Mouse (Mus musculus) olfactory bulb, adult 2 months (tissue): ENCODE measurements around the gene Fam69a.

ENCODE experiments used
- CTCF ChIP-seq: fragments of 200-500 bp; IDR thresholded peaks from 2 replicates; pipeline ENCODE4 v1.5.1; 2012; ENCODE audit warnings: low read depth, mild to moderate bottlenecking, low read length, moderate library complexity; ENCODE audit not compliant: insufficient read depth
- POLR2A ChIP-seq: fragments of 200-500 bp; IDR thresholded peaks from 2 replicates; pipeline ENCODE4 v1.6.1; 2012; ENCODE audit warnings: mild to moderate bottlenecking, low read depth, low read length, moderate library complexity; ENCODE audit not compliant: insufficient read depth

DNA sequence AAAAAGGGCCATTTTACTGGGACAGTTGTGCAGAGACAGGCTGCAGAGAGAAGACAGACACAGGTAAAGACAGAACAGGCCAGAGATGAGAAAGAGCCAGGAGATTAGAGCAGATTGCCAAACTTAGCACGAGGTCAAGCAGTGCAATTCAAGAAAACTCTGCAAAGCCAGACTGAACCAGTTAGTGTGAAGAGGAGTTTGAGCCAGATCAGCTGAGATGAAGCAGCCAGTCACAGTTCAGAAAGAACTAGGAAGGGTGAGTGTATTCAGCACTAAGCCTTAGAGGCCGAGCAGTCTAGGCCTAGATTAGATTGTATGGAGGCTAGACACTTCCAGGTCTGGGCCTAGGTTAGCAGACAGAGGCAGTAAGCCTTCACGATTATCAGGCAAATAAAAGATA, 47.2 kb downstream of the Fam69a start:
- TF ChIP-seq CTCF: no peak
- no peak for TF ChIP-seq POLR2A
